Mouse (Mus musculus) brain, embryonic 14.5 days (tissue): ENCODE measurements around the gene 4833439L19Rik. TPM values are rescaled to one million over a fixed set of nuclear protein-coding genes. Genes with fewer than 3 reads are reported as not detected.
A peak's percentile ranks its signal among the peaks of the same experiment; 100 is the strongest.

Source experiments
- DNase-seq: peaks from one replicate; pipeline ENCODE4 v3.0.0-alpha.2; 2011; ENCODE audit warnings: low read depth
- CTCF ChIP-seq: fragments of 200-500 bp; IDR thresholded peaks from 2 replicates; pipeline ENCODE4 v1.5.1; 2012; ENCODE audit warnings: inconsistent platforms, mild to moderate bottlenecking, moderate library complexity, borderline replicate concordance; ENCODE audit not compliant: insufficient read depth, insufficient read length; ENCODE audit errors: extremely low read depth
- POLR2A ChIP-seq: fragments of 200-500 bp; IDR thresholded peaks from 2 replicates; pipeline ENCODE4 v1.6.1; 2012; ENCODE audit warnings: mild to moderate bottlenecking, inconsistent platforms, borderline replicate concordance; ENCODE audit not compliant: poor library complexity, insufficient read depth, insufficient read length, severe bottlenecking; ENCODE audit errors: extremely low read depth
- polyA plus RNA-seq: library from polyadenylated mRNA; depleted of rRNA; stranded (reverse); fragments of >200 nt; gene quantifications from 2 replicates; pipeline ENCODE4 v1.2.3, GENCODE M21; 2012

The 4833439L19Rik gene
- polyA plus RNA-seq, 1 experiment, result 172 TPM

DNA sequence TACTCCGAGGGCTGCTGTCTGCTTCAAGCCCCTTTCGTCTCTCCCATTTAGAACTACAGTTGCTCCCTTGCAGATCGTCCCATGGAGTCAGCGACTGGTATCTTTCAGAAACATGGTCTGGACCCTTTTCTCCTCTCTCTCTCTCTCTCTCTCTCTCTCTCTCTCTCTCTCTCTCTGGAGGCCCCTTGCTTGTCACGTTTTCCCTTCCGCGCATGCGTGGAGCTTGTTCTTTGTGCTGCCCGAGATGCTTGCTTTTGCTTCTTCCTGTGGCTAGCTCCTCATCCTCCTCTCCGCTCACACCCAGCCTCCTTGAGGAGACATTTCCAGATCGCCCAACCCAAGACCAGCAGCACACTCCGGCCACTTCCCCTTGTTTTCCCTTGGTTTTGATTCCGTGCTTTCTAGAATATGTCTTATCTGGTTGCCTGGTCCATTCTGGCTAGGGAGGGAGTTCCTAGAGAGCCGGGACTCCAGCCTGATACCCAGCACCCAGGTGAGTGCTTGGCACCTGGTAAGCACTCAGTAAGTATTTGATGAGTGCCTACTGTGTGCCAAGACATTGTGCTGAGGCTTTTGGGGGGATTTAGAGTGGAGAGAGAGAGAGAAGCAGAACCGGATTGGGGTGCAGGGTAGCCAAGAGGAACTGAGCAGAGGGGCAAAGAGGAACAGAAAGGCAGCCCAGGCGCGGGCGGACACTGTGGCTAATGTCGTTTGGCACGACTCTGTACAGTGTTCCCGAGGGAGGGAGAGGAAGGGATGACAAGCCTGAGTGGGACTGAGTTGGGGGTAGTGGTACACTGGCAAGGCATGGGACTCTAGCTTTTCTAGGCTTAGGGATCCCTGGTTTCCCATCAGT lies 12.6 kb upstream of the 4833439L19Rik start:
- no peak for TF ChIP-seq POLR2A
- TF ChIP-seq CTCF, result no peak
- DNase-seq, result peak; percentile 19

DNA sequence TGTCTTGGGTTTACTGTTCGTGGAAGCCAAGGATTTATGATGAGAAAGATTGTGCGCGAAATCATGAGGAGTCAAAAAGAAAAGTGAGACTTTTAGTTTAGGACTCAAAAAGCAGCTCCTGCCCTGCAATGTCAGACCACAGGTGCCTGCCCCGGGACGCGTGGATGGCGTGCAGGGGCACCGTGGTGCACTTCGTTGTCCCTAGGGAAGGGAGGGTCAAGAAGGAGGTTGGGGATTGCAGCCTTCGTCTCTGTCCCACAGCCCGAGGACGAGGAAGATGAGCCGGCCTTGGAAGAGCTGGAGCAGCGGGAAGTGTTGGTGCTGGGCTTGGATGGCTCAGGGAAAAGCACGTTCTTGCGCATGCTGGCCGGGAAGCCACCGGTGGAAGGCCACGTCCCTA lies 10.3 kb upstream of the 4833439L19Rik start:
- TF ChIP-seq CTCF (no peak), POLR2A (no peak)
- DNase-seq, result peak; percentile 22

- peak; percentile 90 for DNase-seq
- TF ChIP-seq CTCF (no peak), POLR2A (peak; percentile 48; the same call in 1 of the 2 replicates)
Measured at GRCm38 (mm10) chr13:54574854-54575481, 9.7 kb upstream of the 4833439L19Rik start, which contains the start of gene Arl10. TSS of gene Arl10 (plus strand) at chr13:54575015.

- DNase-seq, result no peak
- TF ChIP-seq CTCF (no peak), POLR2A (no peak)
Measured at GRCm38 (mm10) chr13:54572621-54573020, 7.4 kb upstream of the 4833439L19Rik start.

DNA sequence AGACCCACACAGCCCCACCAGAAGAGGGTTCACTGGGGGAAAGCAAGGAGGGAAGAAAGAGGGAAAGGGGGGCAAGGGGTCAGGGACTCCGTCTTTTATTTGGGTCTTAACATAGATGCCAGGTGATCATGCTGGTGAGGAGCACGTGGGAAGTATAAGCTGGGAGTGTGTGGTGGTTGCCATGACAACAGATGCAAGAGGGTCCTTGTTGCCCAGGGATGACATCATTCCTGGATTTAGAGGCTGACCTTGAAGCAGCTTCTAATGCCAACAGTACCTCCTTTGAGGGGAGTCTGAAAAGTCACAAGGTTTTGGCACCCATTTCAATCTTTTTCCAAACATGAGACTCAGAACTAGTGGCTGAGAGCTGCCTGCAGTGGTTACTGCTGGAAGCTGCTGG lies 6.4 kb upstream of the 4833439L19Rik start:
- peak; percentile 72 for DNase-seq
- TF ChIP-seq CTCF (no peak), POLR2A (no peak)

- no peak for TF ChIP-seq CTCF
- TF ChIP-seq POLR2A, result no peak
- no peak for DNase-seq
Measured at GRCm38 (mm10) chr13:54570736-54571135, 5.5 kb upstream of the 4833439L19Rik start.

DNA sequence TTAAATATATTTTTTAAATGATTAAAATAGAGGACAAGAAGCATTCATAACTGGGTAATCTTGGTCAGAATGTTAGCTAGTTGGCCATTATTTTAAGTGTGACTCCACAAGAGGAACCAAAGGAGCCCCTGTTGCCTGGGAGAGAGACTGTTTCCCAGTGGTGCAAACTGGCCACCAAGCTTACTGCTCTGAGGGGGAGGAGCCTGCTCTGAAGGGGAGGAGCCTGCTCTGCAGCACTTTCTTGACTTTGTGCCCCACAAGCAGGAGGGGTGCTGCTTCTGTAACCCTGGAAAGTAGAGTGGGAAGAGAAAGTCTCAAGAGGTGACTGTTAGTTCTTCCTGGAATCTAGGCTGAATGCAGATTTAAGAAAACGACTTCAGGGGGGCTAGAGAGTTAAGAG lies 4.0 kb upstream of the 4833439L19Rik start:
- TF ChIP-seq CTCF (no peak), POLR2A (no peak)
- no peak for DNase-seq

DNA sequence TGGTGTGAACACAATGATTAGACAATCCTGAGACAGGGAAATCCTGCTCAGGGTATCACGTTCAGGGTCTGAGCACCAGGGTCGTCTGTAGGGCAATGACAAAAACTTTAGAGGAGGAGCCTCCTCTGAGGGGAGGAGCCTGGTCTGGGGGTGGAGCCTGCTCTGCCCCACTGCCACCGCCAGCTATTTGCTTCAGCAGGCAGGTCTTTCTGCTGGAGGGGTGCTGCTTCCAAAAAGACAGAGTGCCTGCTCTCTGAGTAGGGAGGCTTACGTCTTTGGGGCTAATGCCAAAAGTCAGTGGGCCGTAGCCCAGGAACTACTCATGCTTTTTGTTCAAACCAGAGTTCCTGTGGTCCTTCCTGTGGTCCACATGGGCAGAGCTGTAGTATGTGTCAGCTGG lies 3.1 kb upstream of the 4833439L19Rik start:
- TF ChIP-seq CTCF (no peak), POLR2A (no peak)
- DNase-seq, result no peak

DNA sequence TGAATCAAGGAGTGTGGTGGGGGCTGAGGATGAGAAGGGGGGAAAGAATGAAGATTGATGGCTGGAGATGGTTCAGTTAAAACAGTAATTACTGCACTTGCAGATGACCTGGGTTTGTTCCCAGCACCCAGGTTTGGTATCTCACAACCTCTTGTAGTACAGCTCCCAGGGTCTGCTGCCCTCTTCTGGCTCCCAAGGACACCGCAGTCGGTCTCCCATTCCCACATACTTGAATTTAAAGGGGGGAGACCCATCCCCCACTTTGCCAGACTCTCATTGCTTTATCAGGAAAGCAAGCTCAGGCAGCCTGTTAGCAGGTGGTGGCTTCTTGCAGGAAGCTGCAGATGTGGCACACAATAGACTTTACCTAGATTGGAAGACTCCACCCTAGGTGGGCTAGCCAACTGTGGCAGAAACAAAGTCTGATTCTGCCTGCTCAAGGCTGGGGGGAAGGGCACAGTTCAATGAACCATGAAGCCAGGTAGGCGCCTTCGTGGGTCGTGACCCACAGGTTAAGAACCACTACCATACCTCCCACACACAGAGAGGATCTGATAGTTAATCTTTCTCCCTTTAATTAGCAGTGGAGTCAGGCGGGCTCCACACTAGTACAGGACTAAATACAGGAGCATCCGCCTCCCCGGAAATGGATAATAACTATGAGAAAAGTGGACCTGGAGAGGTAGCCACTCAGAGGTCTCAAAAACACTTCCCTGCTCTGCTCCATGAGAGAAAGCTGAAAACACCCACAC lies 535 bp upstream of the 4833439L19Rik start:
- TF ChIP-seq POLR2A, result no peak
- peak; percentile 56 for TF ChIP-seq CTCF
- peak; percentile 68 for DNase-seq

GRCm38 (mm10) chr13:54564232-54565200 lies 719 bp downstream of the 4833439L19Rik start:
- TF ChIP-seq CTCF, result no peak
- TF ChIP-seq POLR2A, result no peak
- peak; percentile 57 for DNase-seq
